Mouse (Mus musculus): ENCODE measurements at regions not wholly inside any gene's neighbourhood (a gene's known extent, or its start where the extent isn't known, plus 50 kb on each side); places are given as distances from the start of the nearest gene placed in this dataset.

DNA sequence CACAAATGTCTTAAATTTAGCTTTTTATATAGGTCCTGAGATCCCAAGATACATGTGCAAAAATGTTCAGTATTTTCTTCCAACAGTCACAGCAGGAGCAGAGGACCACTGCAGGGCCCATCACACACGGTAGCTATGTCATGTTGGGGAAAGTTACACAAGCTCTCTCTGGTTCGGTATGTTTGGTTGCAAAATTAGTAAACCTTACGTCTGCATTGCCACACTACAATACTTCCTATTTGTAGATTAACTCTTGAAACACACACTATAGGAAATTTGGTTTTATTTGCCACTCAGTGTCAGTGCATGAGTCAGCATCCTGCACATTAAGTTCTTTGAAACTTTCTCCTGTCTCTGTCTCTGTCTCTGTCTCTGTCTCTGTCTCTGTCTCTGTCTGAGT, 82.0 kb downstream of the Cth start:
- no peak for DNase-seq

GRCm38 (mm10) chr3:157841164-157841719, 83.6 kb downstream of the Cth start:
- DNase-seq = no peak

- DNase-seq = no peak
Observed at GRCm38 (mm10) chr3:157804307-157804706, 120.6 kb downstream of the Cth start.

GRCm38 (mm10) chr3:157803356-157803755, 121.5 kb downstream of the Cth start:
- DNase-seq = no peak

- no peak for DNase-seq
Observed at GRCm38 (mm10) chr3:157787559-157788256, 137.2 kb downstream of the Cth start.

GRCm38 (mm10) chr3:157781071-157781470, 143.8 kb downstream of the Cth start:
- no peak for DNase-seq

- DNase-seq = no peak
Observed at GRCm38 (mm10) chr3:157777779-157778178, 147.1 kb downstream of the Cth start.

DNA sequence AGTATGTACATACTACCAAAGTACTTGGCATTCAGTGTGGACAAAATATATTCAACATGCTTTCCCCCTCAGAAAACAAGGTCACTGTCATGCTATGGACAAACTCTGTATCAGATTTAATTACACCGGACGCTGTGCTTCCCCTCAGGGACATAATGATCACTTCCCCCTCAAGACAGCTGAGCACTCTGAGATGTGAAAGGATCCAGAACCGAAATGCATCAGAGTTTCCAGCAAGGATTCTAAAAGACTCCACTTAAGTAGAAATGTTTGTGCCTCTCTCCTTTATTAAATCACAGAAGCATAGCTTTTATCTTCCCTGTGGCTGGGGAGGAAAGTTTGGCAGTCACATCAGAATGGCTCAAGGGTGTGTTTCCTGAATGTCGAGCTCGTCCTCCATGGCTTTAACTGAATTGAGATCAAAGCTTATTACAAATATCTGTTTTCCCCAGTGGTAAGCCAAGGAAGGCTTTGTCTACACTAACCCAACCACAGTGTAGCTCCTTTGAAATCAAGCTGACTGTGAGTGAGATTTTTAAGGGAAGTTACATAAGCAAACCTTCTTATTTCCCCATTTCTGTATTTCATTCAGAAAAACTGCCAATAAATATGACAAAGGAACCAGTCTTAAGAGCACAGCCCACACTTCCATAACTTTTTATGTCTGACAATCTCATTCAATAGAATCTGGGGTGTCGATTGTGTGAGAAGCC, 161.2 kb downstream of the Cth start:
- no peak for DNase-seq

- no peak for DNase-seq
Observed at GRCm38 (mm10) chr3:157759856-157760255, 165.0 kb downstream of the Cth start.

- no peak for DNase-seq
Observed at GRCm38 (mm10) chr3:157754826-157755225, 170.1 kb downstream of the Cth start.

GRCm38 (mm10) chr3:157750266-157750665, 174.6 kb downstream of the Cth start:
- DNase-seq = no peak

DNA sequence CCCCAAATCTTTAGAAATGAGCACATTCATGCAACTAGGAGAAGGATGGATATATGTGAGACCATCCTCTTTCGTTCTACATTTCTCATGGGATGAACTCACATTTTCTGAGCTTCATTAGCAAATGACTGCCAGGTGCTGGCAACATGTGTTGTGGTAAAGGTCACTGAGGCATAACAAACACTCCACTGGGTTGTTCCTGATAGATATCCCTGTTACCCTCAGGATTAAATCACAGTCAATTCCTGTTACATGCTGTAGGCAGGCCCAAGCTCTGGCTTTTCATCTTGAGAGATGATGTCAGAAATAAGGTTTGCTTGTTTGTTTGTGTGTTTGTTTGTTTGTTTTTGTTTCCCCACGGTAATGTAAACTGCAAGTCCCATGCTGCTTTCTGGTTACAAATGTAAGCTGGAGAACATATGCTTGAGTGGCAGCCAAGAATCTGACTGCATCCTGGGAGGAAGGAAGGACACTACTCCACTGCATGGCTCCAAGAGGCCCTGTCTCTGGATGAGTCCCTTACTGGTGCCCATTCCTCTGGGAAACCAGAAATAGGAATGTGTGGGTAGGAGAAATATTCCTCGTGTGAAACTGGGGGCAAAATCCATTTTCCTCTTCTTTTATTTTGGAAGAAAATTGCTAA, 176.4 kb downstream of the Cth start:
- DNase-seq = no peak

DNA sequence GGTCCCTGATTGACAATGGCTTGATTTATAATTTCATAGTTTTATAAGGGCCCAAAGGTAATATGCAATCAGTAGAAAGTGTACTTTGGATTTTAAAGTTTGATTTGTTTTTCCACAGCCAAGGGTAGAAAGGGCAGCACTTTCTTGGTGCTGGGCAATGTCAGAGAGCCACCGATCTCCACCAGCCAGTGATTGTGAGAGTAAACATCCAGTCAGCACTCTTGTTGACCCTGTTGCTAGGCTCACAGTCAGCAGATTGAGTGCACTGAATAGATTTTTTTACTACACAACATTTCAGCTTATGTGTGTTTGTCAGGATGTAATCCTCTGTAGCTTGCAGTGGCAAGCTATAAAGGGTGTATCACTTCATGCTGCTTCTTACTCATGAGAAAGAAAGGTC, 176.3 kb downstream of the Ptger3 start:
- DNase-seq = no peak

- no peak for DNase-seq
Observed at GRCm38 (mm10) chr3:157739628-157740294, 173.1 kb downstream of the Ptger3 start.

DNA sequence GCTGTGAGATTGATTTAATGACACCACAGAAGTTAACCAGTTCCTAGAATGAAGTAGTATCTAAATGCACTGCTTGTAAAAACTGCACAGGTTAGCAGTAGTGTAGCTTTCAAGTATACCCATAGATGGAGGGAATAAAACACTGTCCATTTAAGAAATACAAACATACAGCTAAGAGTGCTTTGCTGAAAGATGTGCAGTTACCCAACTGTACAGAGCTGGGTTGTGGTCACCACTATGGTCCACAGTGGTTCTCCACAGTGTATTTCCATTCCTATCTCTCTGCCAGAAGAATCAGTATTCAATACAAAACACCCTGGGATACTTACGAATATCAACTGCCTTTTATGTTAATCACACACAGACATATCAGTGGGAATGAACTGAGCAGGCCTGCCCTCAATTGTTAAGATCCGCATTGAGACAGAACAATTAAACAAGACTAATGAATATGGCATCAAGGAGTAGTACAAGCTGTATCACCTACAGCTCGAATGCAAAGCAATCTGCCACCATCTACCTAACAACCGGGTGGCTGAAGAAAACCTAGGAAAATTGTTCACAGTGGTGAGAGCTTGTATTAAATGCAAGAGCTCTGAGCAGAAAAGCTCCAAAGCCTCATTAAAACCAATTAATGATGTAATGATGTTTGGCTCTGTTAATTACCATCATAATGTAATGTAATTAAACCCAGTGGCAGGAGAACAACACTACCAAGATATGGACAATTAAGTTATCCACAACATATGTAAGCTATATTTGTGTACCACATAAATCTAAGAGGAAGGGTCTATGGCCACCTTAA, 165.6 kb downstream of the Ptger3 start:
- DNase-seq = no peak

GRCm38 (mm10) chr3:157729711-157730367, 163.1 kb downstream of the Ptger3 start:
- no peak for DNase-seq

GRCm38 (mm10) chr3:157724542-157724941, 157.8 kb downstream of the Ptger3 start:
- DNase-seq = no peak

GRCm38 (mm10) chr3:157723184-157723583, 156.5 kb downstream of the Ptger3 start:
- DNase-seq = no peak

DNA sequence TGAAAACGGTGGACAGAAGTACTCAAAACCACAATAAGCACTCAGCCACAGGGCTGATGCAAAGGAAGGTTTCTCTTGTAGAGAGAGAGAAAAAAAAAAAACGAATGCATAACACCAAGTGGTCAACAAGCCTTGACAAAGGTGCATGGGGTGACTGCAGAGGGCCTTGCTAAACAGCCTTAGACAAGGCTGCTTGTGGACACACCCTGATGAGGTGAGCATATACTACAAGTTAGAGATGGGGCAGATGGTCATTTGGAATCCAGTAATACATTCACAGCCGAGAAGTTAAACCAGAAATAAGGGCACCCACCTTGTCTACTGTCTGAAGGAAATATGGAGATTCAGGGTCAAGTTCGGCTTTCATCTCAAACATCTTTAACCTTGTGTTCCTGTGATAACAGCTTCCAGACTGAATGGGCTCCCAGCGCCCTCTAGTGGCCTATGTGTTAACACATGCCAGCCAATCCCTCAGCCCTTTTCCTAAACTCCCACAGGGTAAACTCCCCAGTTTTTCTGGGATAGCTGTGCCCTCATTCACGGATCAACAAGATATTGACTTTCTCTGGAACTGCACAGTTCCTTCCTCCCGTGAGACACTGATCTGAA, 150.7 kb downstream of the Ptger3 start:
- peak; percentile 53 to 73 for DNase-seq

DNA sequence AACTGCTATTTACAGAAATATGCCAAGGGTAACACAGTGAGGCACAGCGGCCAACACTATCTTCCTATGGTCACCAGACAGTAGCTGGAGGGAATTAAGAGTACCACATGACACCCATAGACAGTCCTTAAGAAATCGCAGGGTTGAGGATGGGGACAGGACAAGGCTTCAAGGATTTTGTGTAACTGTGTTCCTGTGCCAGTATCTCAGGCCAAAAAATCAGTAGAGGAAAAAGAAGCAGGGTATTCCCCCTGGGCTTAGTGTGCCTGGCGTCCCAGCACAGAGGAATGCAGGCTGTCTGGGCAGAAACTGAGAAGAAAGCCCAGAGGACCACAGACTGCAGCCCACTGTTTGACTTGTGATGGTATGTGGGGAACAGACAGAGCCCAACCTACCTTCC, 147.3 kb downstream of the Ptger3 start:
- no peak for DNase-seq

DNA sequence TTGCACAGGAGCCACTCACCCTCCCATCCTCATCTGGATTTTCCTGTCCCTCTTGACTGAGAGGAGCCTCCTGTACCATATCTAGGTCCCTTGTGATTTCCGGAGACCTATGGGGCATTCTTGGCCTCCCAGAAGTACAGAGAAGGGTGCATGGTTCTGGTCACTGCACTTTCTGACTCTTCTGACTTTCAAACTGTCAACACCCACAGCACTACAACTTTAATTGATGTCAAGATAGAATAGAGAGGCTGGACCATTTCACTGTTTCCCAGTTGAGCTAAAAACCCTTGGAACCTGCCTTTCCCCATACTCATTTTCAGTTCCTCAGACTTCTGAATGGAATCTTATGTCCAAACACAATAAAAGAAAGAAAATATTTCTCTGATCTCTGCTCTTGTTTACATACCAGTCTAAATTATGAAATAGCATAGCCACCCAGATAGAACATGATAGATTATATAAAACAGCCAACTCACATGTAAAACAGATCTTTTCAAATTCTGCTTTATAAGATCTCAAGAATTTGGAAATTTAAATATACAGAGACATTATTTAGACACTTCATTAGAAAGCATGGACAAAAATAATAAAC, 144.2 kb downstream of the Ptger3 start:
- no peak for DNase-seq
